26 mouse cellular contexts compared by ENCODE assay signal in the genomic region with DNA sequence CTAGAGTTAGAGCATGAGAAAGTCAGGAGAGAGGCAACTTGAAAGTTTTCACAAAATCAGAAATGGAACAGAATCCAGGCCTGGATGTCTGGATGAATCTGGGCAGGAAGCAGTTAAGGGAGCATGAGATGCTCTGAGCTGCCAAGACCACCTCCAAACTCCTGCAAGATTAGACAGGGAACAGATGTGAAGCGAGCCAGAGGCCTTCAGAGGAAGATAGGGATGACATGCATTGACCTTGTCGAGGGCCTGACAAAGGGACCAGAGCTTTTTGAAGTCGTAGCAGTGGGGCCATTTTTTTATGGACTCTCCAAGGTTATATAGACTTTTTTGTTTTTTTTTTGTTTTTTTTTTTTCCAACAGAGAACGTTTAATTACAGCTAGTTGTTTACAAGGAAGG.
DNase-seq lines count a peak whose midpoint lies in the region; ATAC-seq lines count a peak whose summit lies in the region.
"Had no signal": no experiment of that assay in that cellular context is flagged by ENCODE, and none has a peak within 500 bp of the region (broad histone marks: within the 10 kb centered on the region; RNA-seq: fewer than 3 reads in every experiment).

No protein-coding gene starts in this region.

- H3K4me2 ChIP-seq in embryonic facial prominence, embryonic 14.5 days (ENCODE audit: low read depth, low read length), result no peak overlapping the region
- H3K4me2 ChIP-seq: embryonic facial prominence, embryonic 15.5 days; forebrain, embryonic 12.5 days; forebrain, embryonic 15.5 days; heart, embryonic 13.5 days; hindbrain, embryonic 14.5 days had no signal

- no peak overlapping the region for H3K27ac ChIP-seq in embryonic facial prominence, embryonic 14.5 days (replicated peaks; ENCODE audit: low read depth, low read length)
- no peak overlapping the region for H3K27ac ChIP-seq in embryonic facial prominence, embryonic 10.5 days (replicated peaks)
- H3K27ac ChIP-seq: embryonic facial prominence, embryonic 15.5 days; forebrain, embryonic 12.5 days; forebrain, embryonic 15.5 days; heart, adult 2 months; heart, embryonic 10.5 days; heart, embryonic 13.5 days; hindbrain, embryonic 14.5 days; hindbrain, postnatal 0 days had no signal

- WGBS in embryonic facial prominence, embryonic 14.5 days, result 33% methylated on average over 4 of the region's 4 CpGs
- 31% methylated on average over 4 of the region's 4 CpGs for WGBS in embryonic facial prominence, embryonic 10.5 days

- H3K27me3 ChIP-seq in embryonic facial prominence, embryonic 14.5 days (replicated peaks; ENCODE audit: control insufficient read depth, insufficient read depth, low read length), result no peaks in the 10 kb centered on the region
- no peaks in the 10 kb centered on the region for H3K27me3 ChIP-seq in embryonic facial prominence, embryonic 10.5 days (replicated peaks; ENCODE audit: low read depth, poor library complexity, severe bottlenecking)
- H3K27me3 ChIP-seq: embryonic facial prominence, embryonic 15.5 days; forebrain, embryonic 12.5 days; forebrain, embryonic 15.5 days; heart, embryonic 13.5 days had no signal

- no peaks in the 10 kb centered on the region for H3K9me3 ChIP-seq in embryonic facial prominence, embryonic 14.5 days (ENCODE audit: control insufficient read depth, low read length)
- no peaks in the 10 kb centered on the region for H3K9me3 ChIP-seq in embryonic facial prominence, embryonic 10.5 days
- H3K9me3 ChIP-seq: embryonic facial prominence, embryonic 15.5 days; forebrain, embryonic 12.5 days; forebrain, embryonic 15.5 days; heart, embryonic 10.5 days; heart, embryonic 13.5 days had no signal

- H3K9ac ChIP-seq in embryonic facial prominence, embryonic 14.5 days (ENCODE audit: low read depth, low read length), result no peak overlapping the region
- H3K9ac ChIP-seq: embryonic facial prominence, embryonic 15.5 days; forebrain, embryonic 12.5 days; forebrain, embryonic 15.5 days; heart, embryonic 13.5 days; hindbrain, embryonic 14.5 days had no signal

- peak; percentile 20 for DNase-seq in embryonic facial prominence, embryonic 14.5 days (ENCODE audit: low spot score)
- DNase-seq in embryonic facial prominence, embryonic 10.5 days (ENCODE audit: low spot score), result no peak
- peak; percentile 61 for DNase-seq in adrenal gland, adult 8-10 months
- peak; percentile 51 for DNase-seq in adrenal gland, postnatal 14 days
- no peak for DNase-seq in right cerebral cortex, postnatal 10 days (ENCODE audit: low spot score in 2 of 2)
- DNase-seq: cerebellum, adult 18-20 months; cerebellum, adult 9-10 months; cerebellum, postnatal 14 days; embryo, embryonic 11 days; gastrocnemius, postnatal 10 days; gastrocnemius, postnatal 36 days; heart, adult 2 months; heart, postnatal 14 days; heart, postnatal 4 days; kidney, adult 18-20 months had no signal

- H3K4me3 ChIP-seq in embryonic facial prominence, embryonic 14.5 days (ENCODE audit: low read depth, low read length), result no peak overlapping the region
- no peak overlapping the region for H3K4me3 ChIP-seq in embryonic facial prominence, embryonic 10.5 days
- H3K4me3 ChIP-seq: embryonic facial prominence, embryonic 15.5 days; forebrain, embryonic 12.5 days; forebrain, embryonic 15.5 days; heart, adult 2 months; heart, embryonic 10.5 days; heart, embryonic 13.5 days had no signal

- H3K36me3 ChIP-seq in embryonic facial prominence, embryonic 14.5 days (ENCODE audit: control insufficient read depth, insufficient read depth, low read length), result no peaks in the 10 kb centered on the region
- no peaks in the 10 kb centered on the region for H3K36me3 ChIP-seq in embryonic facial prominence, embryonic 10.5 days (replicated peaks)
- H3K36me3 ChIP-seq: embryonic facial prominence, embryonic 15.5 days; forebrain, embryonic 12.5 days; forebrain, embryonic 15.5 days; heart, embryonic 10.5 days; heart, embryonic 13.5 days had no signal

- no peaks in the 10 kb centered on the region for H3K4me1 ChIP-seq in embryonic facial prominence, embryonic 14.5 days (ENCODE audit: control insufficient read depth, insufficient read depth, low read length)
- H3K4me1 ChIP-seq in embryonic facial prominence, embryonic 10.5 days, result no peaks in the 10 kb centered on the region
- H3K4me1 ChIP-seq: embryonic facial prominence, embryonic 15.5 days; forebrain, embryonic 12.5 days; forebrain, embryonic 15.5 days had no signal

- no peak for ATAC-seq in embryonic facial prominence, embryonic 14.5 days (ENCODE audit: low read depth)
- no peak for ATAC-seq in megakaryocyte, adult 5-6 weeks (ENCODE audit: poor library complexity, severe bottlenecking)
- ATAC-seq: CD4-positive, CD25-positive, alpha-beta regulatory T cell, adult 4 months; forebrain, embryonic 15.5 days; hindbrain, postnatal 0 days; inflammation-experienced regulatory T-cells, adult 6 months; intestine, embryonic 16.5 days had no signal

Comparison
In these comparisons a context has a peak if more than half of its experiments do, and no peak if none do; other contexts are left out.
1. DNase-seq: peak in embryonic facial prominence, embryonic 14.5 days (single experiment), adrenal gland, adult 8-10 months (single experiment) and adrenal gland, postnatal 14 days (single experiment); none in embryonic facial prominence, embryonic 10.5 days (single experiment) and right cerebral cortex, postnatal 10 days (0 of 2).